Mouse (Mus musculus) neural tube, embryonic 14.5 days (tissue): ENCODE data around the gene Klhl18. TPM values are rescaled to one million over a fixed set of nuclear protein-coding genes. Genes with fewer than 3 reads are reported as not detected.
"Not testable (repeated sequence)": the region's sequence is repeated elsewhere in the genome, so short reads cannot be mapped to it uniquely, and the experiment has no call there.

Source experiments
- ATAC-seq: fragments of 200-750 bp; cut with Nextera tagmentation; 2 replicates; pipeline ENCODE4 v1.8.0; 2017; ENCODE audit warnings: low read depth, mild to moderate bottlenecking, moderate TSS enrichment, moderate library complexity
- H3K27ac ChIP-seq: fragments of 300-500 bp; sonication (generic); 2 replicates; pipeline ENCODE4 v1.5.1; 2014; ENCODE audit warnings: low read depth, mild to moderate bottlenecking, control low read depth, low read length, moderate library complexity, mixed read lengths
- H3K27me3 ChIP-seq: fragments of 300-500 bp; sonication (generic); 2 replicates; pipeline ENCODE4 v1.6.1; 2014; ENCODE audit warnings: low read length; ENCODE audit not compliant: control insufficient read depth, insufficient read depth
- H3K36me3 ChIP-seq: fragments of 300-500 bp; sonication (generic); 2 replicates; pipeline ENCODE4 v1.6.1; 2014; ENCODE audit warnings: low read length, mixed read lengths; ENCODE audit not compliant: control insufficient read depth, insufficient read depth
- H3K4me1 ChIP-seq: fragments of 300-500 bp; sonication (generic); 2 replicates; pipeline ENCODE4 v1.6.1; 2014; ENCODE audit warnings: low read length; ENCODE audit not compliant: control insufficient read depth, insufficient read depth
- H3K4me2 ChIP-seq: fragments of 300-500 bp; sonication (generic); 2 replicates; pipeline ENCODE4 v1.6.1; 2014; ENCODE audit warnings: mild to moderate bottlenecking, low read depth, low read length, control low read depth
- H3K4me3 ChIP-seq: fragments of 300-500 bp; sonication (generic); 2 replicates; pipeline ENCODE4 v1.5.1; 2014; ENCODE audit warnings: low read depth, low read length, control low read depth, mixed read lengths
- H3K9ac ChIP-seq: fragments of 300-500 bp; sonication (generic); replicated peaks from 2 replicates; pipeline ENCODE4 v1.6.1; 2014; ENCODE audit warnings: low read depth, mild to moderate bottlenecking, control low read depth, low read length, mixed read lengths
- H3K9me3 ChIP-seq: fragments of 300-500 bp; sonication (generic); 2 replicates; pipeline ENCODE4 v1.6.1; 2016; ENCODE audit warnings: low read length; ENCODE audit not compliant: control insufficient read depth
- WGBS: fragments of 180-500 bp; shearing (Covaris S2); extraction: QIAGEN DNeasy Blood & Tissue Kit; methylation state at CpG from one replicate; pipeline ENCODE4 v1.1.7; 2014; 5-methylcytosine and 5-hydroxymethylcytosine counted together
- polyA plus RNA-seq: library from polyadenylated mRNA; unstranded; fragments of >200 nt; fragmentation: Nextera tagmentation; extraction: Ambion mirVana; gene quantifications from 2 replicates; pipeline ENCODE4 v1.2.1, GENCODE M21; 2014

Klhl18 gene
- polyA plus RNA-seq, 1 experiment from 2014 or later: 24.1 TPM

- Histone ChIP-seq H3K4me3 (no peak overlapping the region), H3K4me1 (no peaks in the 10 kb centered on the region), H3K9ac (no peak overlapping the region), H3K36me3 (peaks cover 53% of the 10 kb centered on the region), H3K27ac (no peak overlapping the region), H3K9me3 (no peaks in the 10 kb centered on the region), H3K27me3 (no peaks in the 10 kb centered on the region), H3K4me2 (no peak overlapping the region)
- 55% methylated on average over 21 of the region's 21 CpGs for WGBS
- no peak for ATAC-seq
These were observed 95.8 kb downstream of the Klhl18 start for GRCm38 (mm10) chr9:110380662-110381061.

GRCm38 (mm10) chr9:110379361-110379760 is 97.1 kb downstream of the Klhl18 start:
- Histone ChIP-seq H3K4me3 (no peak overlapping the region), H3K9me3 (no peaks in the 10 kb centered on the region), H3K9ac (no peak overlapping the region), H3K4me1 (no peaks in the 10 kb centered on the region), H3K27ac (no peak overlapping the region), H3K4me2 (no peak overlapping the region), H3K27me3 (no peaks in the 10 kb centered on the region), H3K36me3 (peaks cover 44% of the 10 kb centered on the region)
- WGBS: 97% methylated on average over 8 of the region's 8 CpGs
- no peak for ATAC-seq

DNA sequence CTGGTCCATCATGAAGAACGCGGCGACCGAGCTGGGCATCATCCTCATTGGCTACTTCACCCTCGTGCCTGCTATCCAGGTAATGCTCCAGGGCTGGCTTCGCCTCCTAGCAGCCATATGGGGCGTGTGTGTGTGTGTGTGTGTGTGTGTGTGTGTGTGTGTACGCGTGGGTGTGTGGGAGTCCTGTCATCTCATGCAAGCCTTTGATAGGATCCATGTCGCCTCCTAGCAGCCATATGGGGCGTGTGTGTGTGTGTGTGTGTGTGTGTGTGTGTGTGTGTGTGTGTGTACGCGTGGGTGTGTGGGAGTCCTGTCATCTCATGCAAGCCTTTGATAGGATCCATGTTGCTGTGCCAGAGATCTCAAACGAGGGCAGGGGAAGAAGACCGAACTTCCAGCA is 98.8 kb downstream of the Klhl18 start:
- not testable (repeated sequence) for H3K9me3 ChIP-seq, H3K27ac ChIP-seq, H3K27me3 ChIP-seq, H3K4me3 ChIP-seq, H3K4me2 ChIP-seq, ATAC-seq, H3K4me1 ChIP-seq, H3K9ac ChIP-seq
- H3K36me3 ChIP-seq: peaks cover 51% of the 10 kb centered on the region
- 97% methylated on average over 15 of the region's 15 CpGs for WGBS

Other genes with a start within 250 kb of the Klhl18 start
- 90.1 and 120 TPM in 2 replicates for gene Cspg5, start 232.9 kb downstream of the Klhl18 start, polyA plus RNA-seq
- gene Elp6, start 171.5 kb downstream of the Klhl18 start, polyA plus RNA-seq: 41.0 and 41.6 TPM in 2 replicates
- 49.0 and 49.8 TPM in 2 replicates for gene Scap, start 143.4 kb downstream of the Klhl18 start, polyA plus RNA-seq
- 25.3 TPM in 2 replicates for gene Ptpn23, start 68.5 kb downstream of the Klhl18 start, polyA plus RNA-seq
- gene Ngp, start 56.9 kb downstream of the Klhl18 start, polyA plus RNA-seq: 0.23 and 1.6 TPM in 2 replicates
- 3.5 and 3.7 TPM in 2 replicates for gene Kif9, start 264 bp upstream of the Klhl18 start, polyA plus RNA-seq
- 56.6 and 61.2 TPM in 2 replicates for gene Setd2, start 55.9 kb upstream of the Klhl18 start, polyA plus RNA-seq
- 14.1 and 21.4 TPM in 2 replicates for gene Nradd, start 147.8 kb upstream of the Klhl18 start, polyA plus RNA-seq
- gene Nbeal2, start 177.5 kb upstream of the Klhl18 start, polyA plus RNA-seq: 4.8 and 5.0 TPM in 2 replicates
- 101 and 112 TPM in 2 replicates for gene Ccdc12, start 179.8 kb upstream of the Klhl18 start, polyA plus RNA-seq